Mouse (Mus musculus) frontal cortex, adult 2 months (tissue): ENCODE measurements around the gene Prss48. TPM values are rescaled to one million over a fixed set of nuclear protein-coding genes. Genes with fewer than 3 reads are reported as not detected.
"Not testable (repeated sequence)": the region's sequence is repeated elsewhere in the genome, so short reads cannot be mapped to it uniquely, and the experiment has no call there.

Experiments used
- DNase-seq, 2 experiments: peaks; one replicate each; pipeline ENCODE4 v3.0.0; 2022; ENCODE audit warnings: low spot score in 1 of 2; ENCODE audit errors: extremely low spot score in 1 of 2
- polyA plus RNA-seq: library from polyadenylated mRNA; depleted of rRNA; stranded (reverse); fragments of >200 nt; gene quantifications from 2 replicates; pipeline ENCODE4 v1.2.3, GENCODE M21; 2012

Prss48 gene
- polyA plus RNA-seq, 1 experiment, result not detected

DNA sequence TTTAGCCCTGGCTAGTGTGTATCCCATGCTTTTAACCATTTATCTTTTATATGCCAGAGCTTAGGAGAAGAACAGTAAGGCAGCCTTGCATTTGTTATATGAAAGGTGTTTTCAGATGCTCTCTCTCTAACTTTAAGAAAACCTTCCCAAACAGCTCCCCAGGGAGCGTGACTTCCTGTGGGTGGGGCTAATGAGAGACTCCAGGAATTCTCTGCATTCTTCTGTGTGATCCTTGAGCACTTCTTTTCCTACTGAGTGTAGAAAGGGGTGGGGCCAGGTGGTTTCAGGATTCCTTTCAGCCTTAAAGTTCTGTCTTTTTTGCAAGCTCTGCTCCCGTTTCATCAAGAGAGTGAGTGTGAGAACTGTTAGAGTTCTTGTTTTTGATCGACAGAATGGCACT lies 8.3 kb upstream of the Prss48 start:
- DNase-seq, result no peak

GRCm38 (mm10) chr3:86004751-86005150 lies 2.5 kb upstream of the Prss48 start:
- no peak for DNase-seq

- no peak for DNase-seq
Measured at GRCm38 (mm10) chr3:86002940-86003339, 649 bp upstream of the Prss48 start.

GRCm38 (mm10) chr3:86001271-86001670 lies 1.0 kb downstream of the Prss48 start:
- no peak for DNase-seq

GRCm38 (mm10) chr3:85994645-85995044 lies 7.6 kb downstream of the Prss48 start:
- no peak for DNase-seq

DNA sequence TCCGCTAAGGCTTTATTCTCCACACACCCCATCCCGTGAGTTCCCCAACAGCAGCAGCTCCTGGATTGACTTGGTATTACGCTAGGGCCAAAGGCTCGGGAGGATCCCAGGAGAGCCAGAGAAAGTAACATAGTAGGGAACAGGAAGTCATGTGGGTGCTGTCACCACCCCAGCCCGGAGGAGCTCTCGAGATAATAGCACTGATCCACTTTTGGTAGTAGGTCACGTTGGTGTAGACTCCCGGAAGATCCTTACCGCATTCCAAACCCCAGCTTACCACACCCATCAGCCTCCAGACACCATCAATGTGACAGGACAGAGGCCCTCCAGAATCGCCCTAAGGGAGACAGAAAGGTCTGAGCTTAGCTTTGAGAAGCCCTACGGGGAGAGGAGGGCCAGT lies 8.5 kb downstream of the Prss48 start:
- DNase-seq, result no peak

DNA sequence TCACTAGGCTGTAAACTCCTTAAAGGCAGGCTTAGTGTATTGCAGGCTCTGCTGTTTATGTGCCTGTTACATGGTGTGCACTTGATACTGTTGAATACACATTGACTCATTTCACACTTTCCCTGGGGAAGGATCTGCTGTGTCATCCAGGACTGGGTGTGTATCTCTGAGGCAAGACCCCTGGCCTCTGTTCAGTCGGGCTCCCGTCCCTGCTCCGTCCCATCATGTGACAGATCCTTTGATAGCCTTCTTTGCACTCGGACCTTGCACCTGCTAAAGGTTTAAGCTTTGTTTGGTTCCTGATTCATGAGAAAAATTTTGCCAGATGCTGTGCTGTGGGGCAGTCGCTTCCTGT lies 10.5 kb downstream of the Prss48 start:
- no peak for DNase-seq

DNA sequence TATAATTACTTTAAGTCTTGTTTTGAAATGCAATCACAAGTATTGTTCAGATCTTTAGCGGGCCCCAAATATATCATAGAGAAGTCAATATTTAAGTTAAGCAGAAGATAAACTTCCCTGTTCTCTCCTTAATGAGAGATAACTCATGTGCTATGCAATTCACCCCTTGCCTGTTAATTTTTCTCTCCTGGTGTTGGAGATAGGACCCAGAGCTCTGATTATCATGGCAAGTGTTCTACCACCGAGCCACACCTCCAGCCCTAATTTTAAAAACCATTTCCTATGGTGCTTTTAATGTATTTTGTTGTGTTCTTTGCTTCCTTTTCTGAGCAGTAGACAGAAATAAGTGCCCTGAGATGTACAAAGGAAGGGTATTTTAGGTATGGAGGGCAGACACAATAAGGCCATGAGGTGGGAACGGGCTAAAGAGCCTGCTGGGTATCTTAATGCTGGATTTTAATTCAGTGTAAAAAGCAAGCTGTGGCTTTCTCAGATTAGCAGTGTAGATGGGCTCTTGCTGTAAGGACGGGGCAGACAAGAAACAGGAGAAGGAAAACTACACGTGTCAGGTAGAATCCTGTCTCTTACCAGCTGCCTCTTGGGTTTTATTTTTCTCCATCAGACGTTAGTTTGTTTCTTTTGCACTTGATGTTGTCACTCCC lies 11.0 kb downstream of the Prss48 start:
- no peak for DNase-seq

GRCm38 (mm10) chr3:85987225-85987624 lies 15.1 kb downstream of the Prss48 start:
- DNase-seq, result no peak

DNA sequence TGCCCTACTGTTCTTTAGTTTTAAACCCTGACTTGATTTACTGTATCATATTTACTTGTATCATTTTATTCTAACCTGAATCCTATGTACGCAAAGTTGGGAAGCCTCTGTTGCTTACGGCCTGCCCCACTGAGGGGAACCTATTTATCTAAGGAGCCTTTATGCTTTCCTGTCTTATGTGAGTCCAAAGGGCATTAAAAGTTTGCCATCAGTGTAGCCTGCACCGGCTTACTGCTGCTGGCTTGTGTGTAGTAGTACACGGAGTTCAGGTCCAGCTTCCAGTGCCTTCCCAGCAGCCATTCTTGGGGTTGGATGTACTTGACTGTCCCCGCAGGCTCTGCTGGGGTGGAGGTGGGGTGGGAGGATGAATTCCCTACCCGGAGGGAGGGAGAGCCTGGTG lies 17.8 kb downstream of the Prss48 start:
- no peak for DNase-seq

DNA sequence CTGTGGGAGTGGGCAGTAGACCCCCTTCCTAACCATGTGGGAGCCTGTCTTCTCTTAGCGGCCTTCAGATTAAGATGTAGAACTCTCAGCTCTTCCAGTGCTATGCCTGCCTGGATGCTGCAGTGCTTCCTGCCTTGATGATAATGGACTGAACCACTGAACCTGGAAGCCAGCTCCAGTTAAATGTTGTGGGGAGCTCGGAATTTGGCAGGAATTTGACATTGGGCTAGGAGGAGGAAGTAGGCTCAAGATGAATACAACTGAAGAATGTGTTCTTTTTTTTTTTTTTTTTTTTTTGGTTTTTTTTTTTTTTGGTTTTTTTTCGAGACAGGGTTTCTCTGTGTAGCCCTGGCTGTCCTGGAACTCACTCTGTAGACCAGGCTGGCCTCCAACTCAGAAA lies 20.5 kb downstream of the Prss48 start:
- not testable (repeated sequence) for DNase-seq

GRCm38 (mm10) chr3:85980036-85980435 lies 22.3 kb downstream of the Prss48 start:
- DNase-seq, result no peak

DNA sequence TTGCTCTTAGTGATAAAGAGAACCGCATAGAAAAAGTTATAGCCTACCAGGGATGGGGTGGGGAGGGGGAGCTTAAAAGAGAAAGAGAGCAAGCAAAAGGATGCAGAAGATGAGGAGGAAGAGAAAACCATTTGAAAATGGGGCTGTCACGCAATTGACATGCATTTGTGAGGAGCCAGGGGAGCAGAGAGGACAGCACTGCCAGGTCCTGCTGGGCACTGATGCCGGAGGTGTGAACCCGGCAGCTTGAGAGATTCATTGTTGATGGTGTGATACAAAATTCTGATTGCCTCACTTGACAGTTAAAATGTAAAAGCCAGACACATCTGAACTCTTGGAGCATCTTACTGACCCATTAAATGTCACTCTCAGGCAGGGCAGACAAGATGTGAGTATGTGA lies 27.8 kb downstream of the Prss48 start:
- no peak for DNase-seq

- DNase-seq, result no peak
Measured at GRCm38 (mm10) chr3:85973376-85974140, 28.7 kb downstream of the Prss48 start.

DNA sequence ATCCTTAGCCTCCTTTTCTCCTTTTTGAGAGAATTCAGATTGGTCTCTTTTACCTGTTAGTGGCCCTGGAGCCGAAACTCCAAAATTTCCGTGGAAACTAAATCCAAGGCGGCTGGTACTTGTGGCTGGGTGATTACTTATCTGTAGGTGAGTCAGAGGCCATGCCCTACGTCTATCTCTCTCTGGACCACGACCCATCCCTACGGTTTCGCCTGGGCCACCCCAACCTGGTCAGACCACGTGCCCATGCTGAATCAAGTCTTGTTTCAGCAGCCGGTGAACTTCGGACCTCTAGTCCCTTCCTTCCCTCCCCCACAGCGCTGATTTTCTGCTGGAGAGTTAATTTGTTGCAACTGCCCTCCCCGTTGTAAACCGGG lies 30.7 kb downstream of the Prss48 start:
- no peak for DNase-seq

DNA sequence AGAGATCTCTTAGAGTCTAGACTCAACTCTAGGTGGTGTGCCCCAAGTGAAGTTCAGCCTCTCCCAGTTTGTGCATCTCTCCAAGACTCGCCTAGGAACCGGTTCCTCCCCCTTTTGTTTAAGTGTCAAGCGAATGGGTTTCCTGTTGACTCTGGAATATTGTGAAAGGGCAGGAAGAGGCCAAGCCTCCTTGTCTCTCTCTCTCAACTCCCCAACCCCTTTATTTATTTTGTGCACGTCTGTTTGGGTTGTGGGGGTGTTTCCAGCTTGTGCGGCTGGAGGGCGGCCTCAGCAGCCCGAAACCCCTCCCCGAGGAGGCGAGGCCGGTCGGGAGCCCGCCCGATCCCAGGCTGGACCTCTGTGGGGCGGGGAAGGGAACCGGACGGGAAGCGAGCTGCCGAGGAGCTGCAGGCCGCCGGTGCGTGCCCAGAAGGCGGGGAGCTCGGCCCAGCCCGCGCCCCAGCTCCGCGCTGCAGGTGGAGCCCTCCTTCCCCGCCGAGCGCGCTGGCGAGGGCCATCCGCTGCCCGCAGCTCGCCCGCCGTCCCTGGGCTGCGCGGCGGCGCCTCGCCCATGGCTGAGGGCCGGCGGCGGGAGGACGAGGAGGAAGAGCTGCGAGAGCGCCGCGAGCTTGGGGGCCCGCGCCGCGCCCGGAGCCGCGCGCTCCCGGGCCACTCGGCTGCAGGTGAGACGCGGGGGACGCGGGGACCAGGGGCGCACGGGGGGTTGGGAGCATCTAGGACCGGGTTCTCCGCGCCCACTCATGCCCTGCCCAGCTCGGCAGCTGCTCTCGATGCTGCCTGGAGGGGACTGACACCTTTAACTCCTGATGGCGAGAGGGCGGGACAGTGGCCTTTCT lies 31.3 kb downstream of the Prss48 start, which contains the start of gene Sh3d19:
TSS of gene Sh3d19 (plus strand) at position 368 of the 857 bp plus-strand sequence.
- DNase-seq, result peak in 1 of 2 experiments; percentile 52

- no peak for DNase-seq
Measured at GRCm38 (mm10) chr3:85969040-85969439, 33.3 kb downstream of the Prss48 start.

GRCm38 (mm10) chr3:85965479-85965878 lies 36.8 kb downstream of the Prss48 start:
- DNase-seq, result no peak

DNA sequence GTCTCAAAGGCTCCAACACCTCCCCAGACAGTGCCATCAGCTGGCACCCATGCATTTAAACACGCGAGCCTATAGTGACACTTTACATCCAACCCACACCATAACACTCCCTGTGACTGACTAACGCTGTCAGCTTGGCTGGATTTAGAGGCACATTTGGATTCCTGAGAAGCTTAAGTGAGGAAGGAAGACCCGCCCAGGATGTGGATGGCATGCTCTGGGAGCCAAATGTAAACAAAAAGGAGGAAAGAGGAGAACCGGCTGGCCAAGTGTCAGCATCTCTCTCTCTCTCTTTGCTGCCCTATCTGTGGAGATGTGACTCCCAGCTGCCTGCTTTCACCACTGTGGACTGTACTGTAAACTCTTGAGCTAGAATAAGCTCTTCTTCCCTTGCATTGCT lies 41.2 kb downstream of the Prss48 start:
- peak in 1 of 2 experiments; percentile 44 for DNase-seq

DNA sequence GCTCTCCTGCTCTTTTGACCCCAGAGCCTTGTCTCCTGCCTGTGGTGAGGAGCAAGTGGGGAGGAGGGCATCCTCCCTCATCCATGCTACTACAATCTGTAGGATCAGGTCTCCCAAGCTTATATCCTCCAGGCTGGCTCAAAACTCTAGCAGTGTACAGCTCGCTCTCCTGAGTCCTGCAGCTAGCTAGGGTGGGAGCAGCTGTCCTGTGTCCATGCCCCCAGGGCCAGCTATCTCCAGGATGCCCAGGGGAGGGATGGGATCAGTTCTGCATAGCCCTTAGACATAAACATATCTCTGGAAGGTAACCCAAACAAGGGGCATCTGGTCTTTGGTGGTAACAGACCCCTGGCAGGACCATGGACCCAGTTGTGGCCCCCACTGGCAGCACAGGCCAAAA lies 42.6 kb downstream of the Prss48 start:
- DNase-seq, result no peak

GRCm38 (mm10) chr3:85955704-85956103 lies 46.6 kb downstream of the Prss48 start:
- DNase-seq, result no peak
